Mouse (Mus musculus) liver, postnatal 0 days (tissue): ENCODE measurements around the gene Foxn3.

Experiments
- CTCF ChIP-seq: sonication (generic); IDR thresholded peaks from 2 replicates; pipeline ENCODE4 v1.5.1; 2016; ENCODE audit warnings: antibody characterized with exemption, low read depth
- EP300 ChIP-seq: IDR thresholded peaks from 2 replicates; pipeline ENCODE4 v1.6.1; 2016; ENCODE audit warnings: antibody characterized with exemption, low read depth, mild to moderate bottlenecking

GRCm38 (mm10) chr12:99440953-99441352, 122.4 kb downstream of the Foxn3 start:
- TF ChIP-seq CTCF, result no peak
- TF ChIP-seq EP300, result no peak
